In the genomic region with DNA sequence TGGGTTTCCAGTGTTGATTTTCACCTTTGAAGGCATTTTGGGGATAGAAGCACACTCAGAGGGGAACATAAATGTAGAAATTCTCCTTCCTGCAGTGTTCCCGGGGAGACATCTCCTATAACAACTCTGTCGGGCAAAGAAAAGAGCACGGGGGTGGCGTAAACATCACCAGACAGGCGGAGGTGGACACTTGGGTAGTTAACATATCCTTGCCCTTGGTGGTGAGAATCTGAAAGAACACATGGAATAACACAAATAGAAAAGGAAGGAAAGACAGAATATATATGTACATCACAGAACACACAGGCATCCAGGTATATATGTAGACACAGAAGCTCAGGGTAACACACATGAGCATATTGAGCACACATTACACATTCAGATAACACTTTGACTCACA, we compare ENCODE assay signal across 9 mouse cellular contexts. TPM values are rescaled to one million over a fixed set of nuclear protein-coding genes. Genes with fewer than 3 reads are reported as not detected.
DNase-seq lines count a peak whose midpoint lies in the region; ATAC-seq lines count a peak whose summit lies in the region.
"Had no signal": no experiment of that assay in that cellular context is flagged by ENCODE, and none has a peak within 500 bp of the region (broad histone marks: within the 10 kb centered on the region; RNA-seq: fewer than 3 reads in every experiment).

No protein-coding gene starts in this region.

- no peaks in the 10 kb centered on the region for H3K9me3 ChIP-seq in heart, embryonic 14.5 days (ENCODE audit: control insufficient read depth, low read length)
- peaks cover 8% of the 10 kb centered on the region; the same call in 1 of the 2 replicates for H3K9me3 ChIP-seq in hindbrain, embryonic 10.5 days
- no peaks in the 10 kb centered on the region for H3K9me3 ChIP-seq in midbrain, embryonic 11.5 days (ENCODE audit: control insufficient read depth, low read length)

- H3K4me1 ChIP-seq in heart, embryonic 14.5 days (ENCODE audit: control insufficient read depth in 2 of 2, insufficient read depth in 2 of 2, low read length in 2 of 2), result no peaks in the 10 kb centered on the region
- peaks cover 5% of the 10 kb centered on the region; the same call in 1 of the 2 replicates for H3K4me1 ChIP-seq in hindbrain, embryonic 10.5 days (replicated peaks)
- no peaks in the 10 kb centered on the region for H3K4me1 ChIP-seq in midbrain, embryonic 11.5 days (ENCODE audit: control insufficient read depth, insufficient read depth, low read length)

- 44% methylated on average over 5 of the region's 5 CpGs for WGBS in heart, embryonic 14.5 days
- WGBS in hindbrain, embryonic 10.5 days, result 39% methylated on average over 5 of the region's 5 CpGs
- WGBS in midbrain, embryonic 11.5 days, result 37% methylated on average over 5 of the region's 5 CpGs

- H3K9ac ChIP-seq in heart, embryonic 14.5 days (ENCODE audit: low read length), result no peak overlapping the region
- peak overlapping the region; percentile 20; the same call in 1 of the 2 replicates for H3K9ac ChIP-seq in midbrain, embryonic 11.5 days (ENCODE audit: low read length)

- H3K4me3 ChIP-seq in heart, embryonic 14.5 days (ENCODE audit: control insufficient read depth in 1 of 2, insufficient read depth in 1 of 2, low read depth in 1 of 2, low read length in 2 of 2), result 0 out of 4 replicates have a peak overlapping the region, but pooled peaks of 1 of the 2 experiments have one; percentile 41
- peak overlapping the region; percentile 54 for H3K4me3 ChIP-seq in hindbrain, embryonic 10.5 days
- no peak overlapping the region for H3K4me3 ChIP-seq in midbrain, embryonic 11.5 days (ENCODE audit: low read depth, low read length)

- H3K36me3 ChIP-seq in heart, embryonic 14.5 days (ENCODE audit: control insufficient read depth, insufficient read depth, low read length), result 0 out of 2 replicates have a peak, but pooled peaks cover under 1% of the 10 kb centered on the region
- 0 out of 2 replicates have a peak, but pooled peaks cover 9% of the 10 kb centered on the region for H3K36me3 ChIP-seq in hindbrain, embryonic 10.5 days
- no peaks in the 10 kb centered on the region for H3K36me3 ChIP-seq in midbrain, embryonic 11.5 days (ENCODE audit: control insufficient read depth, insufficient read depth, low read length)

- no peak overlapping the region for H3K27ac ChIP-seq in heart, embryonic 14.5 days (replicated peaks in 1 of 2; ENCODE audit: control insufficient read depth in 1 of 2, insufficient read depth in 1 of 2, low read depth in 2 of 2, low read length in 2 of 2)
- no peak overlapping the region for H3K27ac ChIP-seq in hindbrain, embryonic 10.5 days
- no peak overlapping the region for H3K27ac ChIP-seq in midbrain, embryonic 11.5 days (ENCODE audit: low read depth, low read length)

- H3K4me2 ChIP-seq in heart, embryonic 14.5 days (ENCODE audit: low read length), result peak overlapping the region; percentile 72
- H3K4me2 ChIP-seq in midbrain, embryonic 11.5 days, result peak overlapping the region; percentile 57

- no peak for DNase-seq in heart, adult 18-20 months
- peak; percentile 57 for DNase-seq in brain, adult 2 months (ENCODE audit: low read depth, low spot score)
- no peak for DNase-seq in hindbrain, embryonic 10.5 days (ENCODE audit: low spot score)
- DNase-seq in midbrain, embryonic 11.5 days (ENCODE audit: low spot score, missing footprints), result no peak
- no peak for DNase-seq in urinary bladder, adult 2 months (ENCODE audit: low spot score)
- no peak for DNase-seq in MN1 (ENCODE audit: low spot score)
- DNase-seq in layer of hippocampus, adult 18-20 months (ENCODE audit: low spot score in 2 of 2), result no peak

- no peak for ATAC-seq in heart, embryonic 14.5 days (ENCODE audit: insufficient number of reproducible peaks, insufficient read depth, low FRiP score, low read depth)
- no peak; the same call in 1 of the 2 replicates for ATAC-seq in midbrain, embryonic 11.5 days (ENCODE audit: low FRiP score)

- peaks cover 5% of the 10 kb centered on the region for H3K27me3 ChIP-seq in heart, embryonic 14.5 days (ENCODE audit: control insufficient read depth, insufficient read depth, low read length)
- peaks cover 11% of the 10 kb centered on the region; the same call in 1 of the 2 replicates for H3K27me3 ChIP-seq in hindbrain, embryonic 10.5 days (ENCODE audit: insufficient read depth, poor library complexity, severe bottlenecking)
- no peaks in the 10 kb centered on the region for H3K27me3 ChIP-seq in midbrain, embryonic 11.5 days (ENCODE audit: control insufficient read depth, insufficient read depth, low read length)

RNA-seq across cellular contexts. Expression of a gene that starts 0.6 kb away (rescaled TPM):
- polyA plus RNA-seq in heart, embryonic 14.5 days (2014; fragmentation: Nextera tagmentation; extraction: Ambion mirVana), result 0.08 and 0.38 TPM in 2 replicates
- total RNA-seq in heart, adult 18-20 months (2021), result under 1 TPM; 0.10 to 0.21 TPM
- 5.1 and 11.8 TPM in 2 replicates for polyA plus RNA-seq in hindbrain, embryonic 10.5 days (2016; fragmentation: Nextera tagmentation; extraction: Ambion mirVana)
- polyA plus RNA-seq in midbrain, embryonic 11.5 days (2014; fragmentation: Nextera tagmentation; extraction: Ambion mirVana), result 11.9 and 14.8 TPM in 2 replicates
- polyA plus RNA-seq in urinary bladder, adult 2 months (2012; rRNA removed), result 0.23 and 0.34 TPM in 2 replicates
- total RNA-seq in layer of hippocampus, adult 18-20 months (2021), result 100 to 1,000 TPM; 418 to 424 TPM
- total RNA-seq: liver, adult 2 months had no signal

RNA-seq across cellular contexts. Expression of a gene that starts 10.0 kb away (rescaled TPM):
- polyA plus RNA-seq in heart, embryonic 14.5 days (2014; fragmentation: Nextera tagmentation; extraction: Ambion mirVana), result 2.5 and 4.3 TPM in 2 replicates
- 10 to 100 TPM in 1 of 2 experiments, 1 to 10 TPM in 1; 8.0 to 11.8 TPM for total RNA-seq in heart, adult 18-20 months (2021)
- 2.8 and 3.2 TPM in 2 replicates for polyA plus RNA-seq in hindbrain, embryonic 10.5 days (2016; fragmentation: Nextera tagmentation; extraction: Ambion mirVana)
- polyA plus RNA-seq in midbrain, embryonic 11.5 days (2014; fragmentation: Nextera tagmentation; extraction: Ambion mirVana), result 4.2 and 4.6 TPM in 2 replicates
- polyA plus RNA-seq in urinary bladder, adult 2 months (2012; rRNA removed), result 33.2 and 35.2 TPM in 2 replicates
- 10 to 100 TPM; 15.2 to 16.8 TPM for total RNA-seq in layer of hippocampus, adult 18-20 months (2021)

RNA-seq across cellular contexts. Expression of a gene that starts 29.0 kb away (rescaled TPM):
- 5.3 and 7.1 TPM in 2 replicates for polyA plus RNA-seq in heart, embryonic 14.5 days (2014; fragmentation: Nextera tagmentation; extraction: Ambion mirVana)
- 1 to 10 TPM; 7.4 to 7.5 TPM for total RNA-seq in heart, adult 18-20 months (2021)
- 11.1 and 12.4 TPM in 2 replicates for polyA plus RNA-seq in hindbrain, embryonic 10.5 days (2016; fragmentation: Nextera tagmentation; extraction: Ambion mirVana)
- polyA plus RNA-seq in midbrain, embryonic 11.5 days (2014; fragmentation: Nextera tagmentation; extraction: Ambion mirVana), result 4.5 and 6.4 TPM in 2 replicates
- polyA plus RNA-seq in urinary bladder, adult 2 months (2012; rRNA removed), result 10.7 and 11.4 TPM in 2 replicates
- 10 to 100 TPM; 74.0 to 90.1 TPM for total RNA-seq in layer of hippocampus, adult 18-20 months (2021)

RNA-seq across cellular contexts. Expression of a gene that starts 40.5 kb away (rescaled TPM):
- 51.1 and 52.6 TPM in 2 replicates for polyA plus RNA-seq in heart, embryonic 14.5 days (2014; fragmentation: Nextera tagmentation; extraction: Ambion mirVana)
- total RNA-seq in heart, adult 18-20 months (2021), result 10 to 100 TPM; 34.8 to 40.8 TPM
- 68.3 and 76.3 TPM in 2 replicates for polyA plus RNA-seq in hindbrain, embryonic 10.5 days (2016; fragmentation: Nextera tagmentation; extraction: Ambion mirVana)
- polyA plus RNA-seq in midbrain, embryonic 11.5 days (2014; fragmentation: Nextera tagmentation; extraction: Ambion mirVana), result 62.5 and 66.4 TPM in 2 replicates
- 21.1 and 24.6 TPM in 2 replicates for polyA plus RNA-seq in urinary bladder, adult 2 months (2012; rRNA removed)
- total RNA-seq in layer of hippocampus, adult 18-20 months (2021), result 10 to 100 TPM; 10.8 to 11.8 TPM

RNA-seq across cellular contexts. Expression of a gene that starts 51.4 kb away (rescaled TPM):
- 32.3 and 33.8 TPM in 2 replicates for polyA plus RNA-seq in heart, embryonic 14.5 days (2014; fragmentation: Nextera tagmentation; extraction: Ambion mirVana)
- total RNA-seq in heart, adult 18-20 months (2021), result 1 to 10 TPM; 2.2 to 3.2 TPM
- polyA plus RNA-seq in hindbrain, embryonic 10.5 days (2016; fragmentation: Nextera tagmentation; extraction: Ambion mirVana), result 10.3 and 10.6 TPM in 2 replicates
- polyA plus RNA-seq in midbrain, embryonic 11.5 days (2014; fragmentation: Nextera tagmentation; extraction: Ambion mirVana), result 8.1 and 8.4 TPM in 2 replicates
- 18.2 and 21.5 TPM in 2 replicates for polyA plus RNA-seq in urinary bladder, adult 2 months (2012; rRNA removed)
- total RNA-seq in layer of hippocampus, adult 18-20 months (2021), result not detected
- total RNA-seq: liver, adult 2 months had no signal
